Mouse (Mus musculus): ENCODE measurements around the gene Lmntd1.

Lmntd1 gene

GRCm38 (mm10) chr6:145378689-145379088 lies 235.4 kb downstream of the Lmntd1 start:
- no peak for DNase-seq (ENCODE audit: low read depth)

GRCm38 (mm10) chr6:145374372-145374771 lies 239.7 kb downstream of the Lmntd1 start:
- no peak for DNase-seq (ENCODE audit: low read depth)

GRCm38 (mm10) chr6:145373712-145374221 lies 240.4 kb downstream of the Lmntd1 start:
- DNase-seq (ENCODE audit: low read depth) = no peak

- DNase-seq (ENCODE audit: low read depth) = no peak
Observed at GRCm38 (mm10) chr6:145372066-145372465, 242.1 kb downstream of the Lmntd1 start.

- no peak for DNase-seq (ENCODE audit: low read depth)
Observed at GRCm38 (mm10) chr6:145371586-145371985, 242.5 kb downstream of the Lmntd1 start.

GRCm38 (mm10) chr6:145370302-145370701 lies 243.8 kb downstream of the Lmntd1 start:
- no peak for DNase-seq (ENCODE audit: low read depth)

- DNase-seq (ENCODE audit: low read depth) = peak; percentile 50
Observed at GRCm38 (mm10) chr6:145369290-145369689, 244.8 kb downstream of the Lmntd1 start.

GRCm38 (mm10) chr6:145366488-145366887 lies 247.6 kb downstream of the Lmntd1 start:
- no peak for DNase-seq (ENCODE audit: low read depth)

- DNase-seq (ENCODE audit: low read depth) = peak; percentile 72
Observed at GRCm38 (mm10) chr6:145363698-145364097, 250.4 kb downstream of the Lmntd1 start.

GRCm38 (mm10) chr6:145361109-145361694 lies 252.9 kb downstream of the Lmntd1 start:
- DNase-seq (ENCODE audit: low read depth) = no peak

- no peak for DNase-seq (ENCODE audit: low read depth)
Observed at GRCm38 (mm10) chr6:145359470-145360430, 254.4 kb downstream of the Lmntd1 start.

- no peak for DNase-seq (ENCODE audit: low read depth)
Observed at GRCm38 (mm10) chr6:145358001-145358400, 256.1 kb downstream of the Lmntd1 start.

GRCm38 (mm10) chr6:145353806-145354205 lies 260.3 kb downstream of the Lmntd1 start:
- DNase-seq (ENCODE audit: low read depth) = no peak

GRCm38 (mm10) chr6:145352705-145353104 lies 261.4 kb downstream of the Lmntd1 start:
- no peak for DNase-seq (ENCODE audit: low read depth)

- DNase-seq (ENCODE audit: low read depth) = no peak
Observed at GRCm38 (mm10) chr6:145348196-145348915, 265.8 kb downstream of the Lmntd1 start.

GRCm38 (mm10) chr6:145347641-145348040 lies 266.5 kb downstream of the Lmntd1 start:
- DNase-seq (ENCODE audit: low read depth) = no peak

- DNase-seq (ENCODE audit: low read depth) = no peak
Observed at GRCm38 (mm10) chr6:145346789-145347557, 267.1 kb downstream of the Lmntd1 start.

GRCm38 (mm10) chr6:145346305-145346704 lies 267.8 kb downstream of the Lmntd1 start:
- no peak for DNase-seq (ENCODE audit: low read depth)

- DNase-seq (ENCODE audit: low read depth) = no peak
Observed at GRCm38 (mm10) chr6:145344719-145345118, 269.4 kb downstream of the Lmntd1 start.

- no peak for DNase-seq (ENCODE audit: low read depth)
Observed at GRCm38 (mm10) chr6:145343457-145343856, 270.7 kb downstream of the Lmntd1 start.

GRCm38 (mm10) chr6:145342836-145343235 lies 271.3 kb downstream of the Lmntd1 start:
- DNase-seq (ENCODE audit: low read depth) = no peak
